Mouse (Mus musculus) natural killer cell, adult 2 months (primary cell): ENCODE data around the gene Vps13d.

ENCODE experiments used
- DNase-seq, 2 experiments: peaks; one replicate each; pipeline ENCODE4 v3.0.0; 2022; ENCODE audit warnings: low spot score in 2 of 2

The Vps13d gene

GRCm38 (mm10) chr4:145037631-145038416 is 157.0 kb downstream of the Vps13d start:
- no peak for DNase-seq

GRCm38 (mm10) chr4:145037006-145037405 is 157.8 kb downstream of the Vps13d start:
- no peak for DNase-seq

- DNase-seq, result no peak
These were observed 159.4 kb downstream of the Vps13d start for GRCm38 (mm10) chr4:145035450-145035849.

GRCm38 (mm10) chr4:145034506-145035243 is 160.1 kb downstream of the Vps13d start:
- DNase-seq, result no peak

GRCm38 (mm10) chr4:145033392-145033791 is 161.4 kb downstream of the Vps13d start:
- no peak for DNase-seq

GRCm38 (mm10) chr4:145032637-145033036 is 162.2 kb downstream of the Vps13d start:
- no peak for DNase-seq

GRCm38 (mm10) chr4:145031510-145031909 is 163.3 kb downstream of the Vps13d start:
- DNase-seq, result no peak

- no peak for DNase-seq
These were observed 168.4 kb downstream of the Vps13d start for GRCm38 (mm10) chr4:145026449-145026851.

- DNase-seq, result no peak
These were observed 169.4 kb downstream of the Vps13d start for GRCm38 (mm10) chr4:145025409-145025762.

GRCm38 (mm10) chr4:145024694-145025408 is 170.0 kb downstream of the Vps13d start:
- no peak for DNase-seq

- DNase-seq, result no peak
These were observed 170.9 kb downstream of the Vps13d start for GRCm38 (mm10) chr4:145023911-145024310.

- DNase-seq, result no peak
These were observed 172.0 kb downstream of the Vps13d start for GRCm38 (mm10) chr4:145022815-145023214.

GRCm38 (mm10) chr4:145022211-145022610 is 172.6 kb downstream of the Vps13d start:
- DNase-seq, result no peak

GRCm38 (mm10) chr4:145020383-145020782 is 174.4 kb downstream of the Vps13d start:
- DNase-seq, result no peak

GRCm38 (mm10) chr4:145019121-145019714 is 175.6 kb downstream of the Vps13d start:
- peak; percentile 43 to 53 for DNase-seq

GRCm38 (mm10) chr4:145017745-145018144 is 177.1 kb downstream of the Vps13d start:
- DNase-seq, result peak in 1 of 2 experiments; percentile 39

GRCm38 (mm10) chr4:145016669-145017068 is 178.1 kb downstream of the Vps13d start:
- DNase-seq, result no peak

GRCm38 (mm10) chr4:145014632-145014960 is 180.2 kb downstream of the Vps13d start:
- DNase-seq, result no peak

- no peak for DNase-seq
These were observed 180.8 kb downstream of the Vps13d start for GRCm38 (mm10) chr4:145013760-145014631.

GRCm38 (mm10) chr4:145013187-145013586 is 181.6 kb downstream of the Vps13d start:
- DNase-seq, result no peak

GRCm38 (mm10) chr4:145011156-145011555 is 183.6 kb downstream of the Vps13d start:
- no peak for DNase-seq
